Mouse (Mus musculus) left cerebral cortex, adult 8-10 months (tissue): ENCODE measurements around the gene Vgll4. TPM values are rescaled to one million over a fixed set of nuclear protein-coding genes. Genes with fewer than 3 reads are reported as not detected.

Source experiments
- DNase-seq, 2 experiments: peaks; one replicate each; pipeline ENCODE4 v3.0.0; 2022; ENCODE audit warnings: low spot score in 2 of 2
- total RNA-seq, 4 experiments: library from RNA; stranded (reverse); gene quantifications; 2 replicates each; pipeline ENCODE4 v1.2.4; 2022

Gene Vgll4
- total RNA-seq = 10 to 100 TPM; 59.0 to 76.6 (median 62.4) TPM

GRCm38 (mm10) chr6:114969213-114970120 lies at the start of gene Vgll4:
TSS of gene Vgll4 (minus strand) at chr6:114969994.
- DNase-seq = peak; percentile 61

GRCm38 (mm10) chr6:115015461-115015860 lies 45.7 kb upstream of the Vgll4 start:
- DNase-seq = no peak

GRCm38 (mm10) chr6:115013574-115013973 lies 43.8 kb upstream of the Vgll4 start:
- DNase-seq = no peak

- DNase-seq = no peak
Observed at GRCm38 (mm10) chr6:115011792-115012191, 42.0 kb upstream of the Vgll4 start.

GRCm38 (mm10) chr6:115010815-115011214 lies 41.0 kb upstream of the Vgll4 start:
- DNase-seq = no peak

GRCm38 (mm10) chr6:115010304-115010703 lies 40.5 kb upstream of the Vgll4 start:
- no peak for DNase-seq

GRCm38 (mm10) chr6:115007728-115008127 lies 37.9 kb upstream of the Vgll4 start:
- peak in 1 of 2 experiments; percentile 68 for DNase-seq

- no peak for DNase-seq
Observed at GRCm38 (mm10) chr6:115006948-115007347, 37.2 kb upstream of the Vgll4 start.

- no peak for DNase-seq
Observed at GRCm38 (mm10) chr6:115006065-115006464, 36.3 kb upstream of the Vgll4 start.

- peak; percentile 44 to 86 for DNase-seq
Observed at GRCm38 (mm10) chr6:115005351-115005890, 35.6 kb upstream of the Vgll4 start.

- peak; percentile 23 to 89 for DNase-seq
Observed at GRCm38 (mm10) chr6:115004636-115005035, 34.8 kb upstream of the Vgll4 start.

GRCm38 (mm10) chr6:114998374-114999031 lies 28.7 kb upstream of the Vgll4 start:
- DNase-seq = no peak

GRCm38 (mm10) chr6:114997471-114997870 lies 27.7 kb upstream of the Vgll4 start:
- DNase-seq = no peak

GRCm38 (mm10) chr6:114996910-114997309 lies 27.1 kb upstream of the Vgll4 start:
- DNase-seq = no peak

- DNase-seq = no peak
Observed at GRCm38 (mm10) chr6:114994079-114994478, 24.3 kb upstream of the Vgll4 start.

- peak in 1 of 2 experiments; percentile 83 for DNase-seq
Observed at GRCm38 (mm10) chr6:114993659-114994058, 23.9 kb upstream of the Vgll4 start.

- DNase-seq = no peak
Observed at GRCm38 (mm10) chr6:114991909-114992308, 22.1 kb upstream of the Vgll4 start.

- no peak for DNase-seq
Observed at GRCm38 (mm10) chr6:114988619-114988980, 18.8 kb upstream of the Vgll4 start.

- DNase-seq = no peak
Observed at GRCm38 (mm10) chr6:114987966-114988618, 18.3 kb upstream of the Vgll4 start.

GRCm38 (mm10) chr6:114982671-114983070 lies 12.9 kb upstream of the Vgll4 start:
- no peak for DNase-seq

GRCm38 (mm10) chr6:114979715-114980114 lies 9.9 kb upstream of the Vgll4 start:
- no peak for DNase-seq
